23 mouse cellular contexts compared by ENCODE assay signal in genomic region chr4:83223197-83223596, GRCm38 (mm10).
A peak's percentile ranks its signal among the peaks of the same experiment; 100 is the strongest.
DNase-seq lines count a peak whose midpoint lies in the region; ATAC-seq and TF ChIP-seq lines count a peak whose summit lies in the region.
"Had no signal": no experiment of that assay in that cellular context is flagged by ENCODE, and none has a peak within 500 bp of the region (broad histone marks: within the 10 kb centered on the region; RNA-seq: fewer than 3 reads in every experiment).

No protein-coding gene starts in this region.

- no peak overlapping the region for H3K4me3 ChIP-seq in left cerebral cortex, adult 2 months
- H3K4me3 ChIP-seq: embryonic facial prominence, embryonic 15.5 days; forebrain, embryonic 12.5 days; gastrocnemius, adult 2 months; heart, embryonic 10.5 days had no signal

- DNase-seq in heart, adult 11 months, result peak; percentile 30
- no peak for DNase-seq in heart, postnatal 36 days
- peak; percentile 14 for DNase-seq in CD4-positive helper T cell, adult 2 months (ENCODE audit: low read depth, low spot score)
- peak; percentile 24 for DNase-seq in lung, postnatal 10 days
- no peak for DNase-seq in left cerebral cortex, adult 2 months (ENCODE audit: extremely low spot score in 1 of 2, low spot score in 2 of 2)
- DNase-seq in gastrocnemius, adult 18-20 months (ENCODE audit: low spot score), result no peak
- DNase-seq in gastrocnemius, postnatal 14 days, result no peak
- DNase-seq: adrenal gland, postnatal 10 days; B cell, adult 2 months; cerebellum, adult 11 months; cerebellum, adult 8-10 months; cerebellum, postnatal 14 days; embryo, embryonic 11 days; gastrocnemius, adult 2 months; gastrocnemius, postnatal 36 days; heart, adult 18-20 months; heart, postnatal 10 days had no signal

- peak; percentile 49 for ATAC-seq in activated CD4-positive, CD25-positive, alpha-beta regulatory T cell, adult 4 months
- ATAC-seq: forebrain, embryonic 16.5 days had no signal

- no peak overlapping the region for H3K27ac ChIP-seq in left cerebral cortex, adult 2 months
- H3K27ac ChIP-seq: embryonic facial prominence, embryonic 15.5 days; forebrain, embryonic 12.5 days; gastrocnemius, adult 2 months; heart, embryonic 10.5 days; hindbrain, embryonic 14.5 days had no signal

- TF ChIP-seq CTCF in left cerebral cortex, adult 2 months (IDR thresholded peaks at IDR 0.05), result no peak

- intact Hi-C loops in heart, postnatal 36 days (cut with DNase I), result no loop called here
- intact Hi-C loops in left cerebral cortex, adult 2 months (cut with DNase I), result no loop called here
- intact Hi-C loops in gastrocnemius, postnatal 14 days (cut with DNase I; ENCODE audit: low total_unique reads), result no loop called here

Comparison
In these comparisons a context has a peak if more than half of its experiments do, and no peak if none do; other contexts are left out.
1. DNase-seq: peak in heart, adult 11 months (single experiment), CD4-positive helper T cell, adult 2 months (single experiment) and lung, postnatal 10 days (single experiment); none in heart, postnatal 36 days (0 of 2), left cerebral cortex, adult 2 months (0 of 2), gastrocnemius, adult 18-20 months (single experiment) and gastrocnemius, postnatal 14 days (single experiment).